Mouse (Mus musculus): ENCODE results near the gene 2010300C02Rik. TPM values are rescaled to one million over a fixed set of nuclear protein-coding genes. Genes with fewer than 3 reads are reported as not detected.

2010300C02Rik gene
- polyA plus RNA-seq, 1 experiment from 2014 or later, result 1.9 TPM

GRCm38 (mm10) chr1:37635716-37636115, 84.2 kb downstream of the 2010300C02Rik start:
- Histone ChIP-seq H3K27ac (no peak overlapping the region), H3K36me3 (no peaks in the 10 kb centered on the region), H3K4me3 (no peak overlapping the region), H3K27me3 (no peaks in the 10 kb centered on the region), H3K9ac (no peak overlapping the region), H3K4me1 (0 out of 2 replicates have a peak, but pooled peaks cover 4% of the 10 kb centered on the region), H3K4me2 (no peak overlapping the region), H3K9me3 (no peaks in the 10 kb centered on the region)
- no peak for ATAC-seq (ENCODE audit: insufficient number of reproducible peaks, insufficient read depth, low FRiP score, low TSS enrichment, low read depth)
- 54% methylated on average over 7 of the region's 7 CpGs for WGBS

GRCm38 (mm10) chr1:37634658-37635057, 85.2 kb downstream of the 2010300C02Rik start:
- Histone ChIP-seq H3K27ac (no peak overlapping the region), H3K4me2 (no peak overlapping the region), H3K27me3 (no peaks in the 10 kb centered on the region), H3K4me1 (0 out of 2 replicates have a peak, but pooled peaks cover 4% of the 10 kb centered on the region), H3K4me3 (no peak overlapping the region), H3K36me3 (no peaks in the 10 kb centered on the region), H3K9ac (no peak overlapping the region), H3K9me3 (no peaks in the 10 kb centered on the region)
- WGBS, result 31% methylated on average over 4 of the region's 4 CpGs
- no peak for ATAC-seq (ENCODE audit: insufficient number of reproducible peaks, insufficient read depth, low FRiP score, low TSS enrichment, low read depth)

GRCm38 (mm10) chr1:37633516-37633915, 86.4 kb downstream of the 2010300C02Rik start:
- Histone ChIP-seq H3K9me3 (no peaks in the 10 kb centered on the region), H3K27ac (no peak overlapping the region), H3K27me3 (no peaks in the 10 kb centered on the region), H3K4me1 (0 out of 2 replicates have a peak, but pooled peaks cover 3% of the 10 kb centered on the region), H3K4me2 (no peak overlapping the region), H3K4me3 (no peak overlapping the region), H3K36me3 (no peaks in the 10 kb centered on the region), H3K9ac (no peak overlapping the region)
- no peak for ATAC-seq (ENCODE audit: insufficient number of reproducible peaks, insufficient read depth, low FRiP score, low TSS enrichment, low read depth)
- 64% methylated on average over 5 of the region's 5 CpGs for WGBS

GRCm38 (mm10) chr1:37632425-37632824, 87.5 kb downstream of the 2010300C02Rik start:
- Histone ChIP-seq H3K27me3 (no peaks in the 10 kb centered on the region), H3K4me2 (no peak overlapping the region), H3K9ac (no peak overlapping the region), H3K9me3 (no peaks in the 10 kb centered on the region), H3K4me1 (0 out of 2 replicates have a peak, but pooled peaks cover 3% of the 10 kb centered on the region), H3K4me3 (no peak overlapping the region), H3K27ac (no peak overlapping the region), H3K36me3 (no peaks in the 10 kb centered on the region)
- ATAC-seq (ENCODE audit: insufficient number of reproducible peaks, insufficient read depth, low FRiP score, low TSS enrichment, low read depth), result no peak
- 88% methylated on average over 8 of the region's 8 CpGs for WGBS

GRCm38 (mm10) chr1:37631456-37631855, 88.4 kb downstream of the 2010300C02Rik start:
- no peaks in the 10 kb centered on the region for H3K9me3 ChIP-seq
- no peaks in the 10 kb centered on the region for H3K36me3 ChIP-seq
- no peak overlapping the region for H3K4me2 ChIP-seq
- 81% methylated on average over 6 of the region's 6 CpGs for WGBS
- H3K27ac ChIP-seq, result no peak overlapping the region
- no peaks in the 10 kb centered on the region for H3K27me3 ChIP-seq
- ATAC-seq (ENCODE audit: insufficient number of reproducible peaks, insufficient read depth, low FRiP score, low TSS enrichment, low read depth), result no peak
- no peak overlapping the region for H3K4me3 ChIP-seq
- H3K9ac ChIP-seq, result no peak overlapping the region
- 0 out of 2 replicates have a peak, but pooled peaks cover 3% of the 10 kb centered on the region for H3K4me1 ChIP-seq

- H3K4me2 ChIP-seq, result no peak overlapping the region
- H3K4me1 ChIP-seq, result 0 out of 2 replicates have a peak, but pooled peaks cover 3% of the 10 kb centered on the region
- 74% methylated on average over 10 of the region's 10 CpGs for WGBS
- no peaks in the 10 kb centered on the region for H3K27me3 ChIP-seq
- ATAC-seq (ENCODE audit: insufficient number of reproducible peaks, insufficient read depth, low FRiP score, low TSS enrichment, low read depth), result no peak
- H3K9ac ChIP-seq, result no peak overlapping the region
- no peaks in the 10 kb centered on the region for H3K36me3 ChIP-seq
- no peak overlapping the region for H3K4me3 ChIP-seq
- H3K9me3 ChIP-seq, result no peaks in the 10 kb centered on the region
- no peak overlapping the region for H3K27ac ChIP-seq
Measured at GRCm38 (mm10) chr1:37630412-37631210, 89.3 kb downstream of the 2010300C02Rik start.

- 93% methylated on average over 5 of the region's 5 CpGs for WGBS
- no peaks in the 10 kb centered on the region for H3K36me3 ChIP-seq
- H3K4me3 ChIP-seq, result no peak overlapping the region
Measured at GRCm38 (mm10) chr1:37629876-37630275, 90.0 kb downstream of the 2010300C02Rik start.

GRCm38 (mm10) chr1:37628749-37629148, 91.1 kb downstream of the 2010300C02Rik start:
- Histone ChIP-seq H3K4me2 (no peak overlapping the region), H3K27ac (no peak overlapping the region), H3K4me3 (no peak overlapping the region), H3K36me3 (no peaks in the 10 kb centered on the region), H3K9ac (no peak overlapping the region), H3K4me1 (0 out of 2 replicates have a peak, but pooled peaks cover 3% of the 10 kb centered on the region), H3K27me3 (no peaks in the 10 kb centered on the region), H3K9me3 (no peaks in the 10 kb centered on the region)
- 70% methylated on average over 6 of the region's 6 CpGs for WGBS
- no peak for ATAC-seq (ENCODE audit: insufficient number of reproducible peaks, insufficient read depth, low FRiP score, low TSS enrichment, low read depth)

More at GRCm38 (mm10) chr1:37629876-37630275, 90.0 kb downstream of the 2010300C02Rik start:
- Histone ChIP-seq H3K27ac (no peak overlapping the region), H3K9ac (no peak overlapping the region), H3K27me3 (no peaks in the 10 kb centered on the region), H3K4me1 (0 out of 2 replicates have a peak, but pooled peaks cover 3% of the 10 kb centered on the region), H3K9me3 (no peaks in the 10 kb centered on the region), H3K4me2 (no peak overlapping the region)
- no peak for ATAC-seq (ENCODE audit: insufficient number of reproducible peaks, insufficient read depth, low FRiP score, low TSS enrichment, low read depth)

- no peaks in the 10 kb centered on the region for H3K27me3 ChIP-seq
- no peak overlapping the region for H3K4me2 ChIP-seq
- H3K36me3 ChIP-seq, result no peaks in the 10 kb centered on the region
- no peak overlapping the region for H3K4me3 ChIP-seq
- ATAC-seq (ENCODE audit: insufficient number of reproducible peaks, insufficient read depth, low FRiP score, low TSS enrichment, low read depth), result no peak
- 84% methylated on average over 17 of the region's 17 CpGs for WGBS
- no peak overlapping the region for H3K27ac ChIP-seq
- H3K9ac ChIP-seq, result no peak overlapping the region
- no peaks in the 10 kb centered on the region for H3K9me3 ChIP-seq
- H3K4me1 ChIP-seq, result 0 out of 2 replicates have a peak, but pooled peaks cover 3% of the 10 kb centered on the region
Measured at GRCm38 (mm10) chr1:37624185-37624584, 95.7 kb downstream of the 2010300C02Rik start.

- Histone ChIP-seq H3K27me3 (no peaks in the 10 kb centered on the region), H3K4me1 (peaks cover under 1% of the 10 kb centered on the region), H3K4me2 (no peak overlapping the region), H3K9me3 (no peaks in the 10 kb centered on the region), H3K36me3 (no peaks in the 10 kb centered on the region), H3K9ac (no peak overlapping the region), H3K4me3 (no peak overlapping the region), H3K27ac (no peak overlapping the region)
- no peak for ATAC-seq (ENCODE audit: insufficient number of reproducible peaks, insufficient read depth, low FRiP score, low TSS enrichment, low read depth)
- 70% methylated on average over 6 of the region's 6 CpGs for WGBS
Measured at GRCm38 (mm10) chr1:37622049-37622448, 97.8 kb downstream of the 2010300C02Rik start.

GRCm38 (mm10) chr1:37619542-37619941, 100.3 kb downstream of the 2010300C02Rik start:
- Histone ChIP-seq H3K4me3 (no peak overlapping the region), H3K27me3 (no peaks in the 10 kb centered on the region), H3K27ac (no peak overlapping the region), H3K9ac (no peak overlapping the region), H3K36me3 (no peaks in the 10 kb centered on the region), H3K4me1 (peaks cover 24% of the 10 kb centered on the region), H3K9me3 (no peaks in the 10 kb centered on the region), H3K4me2 (no peak overlapping the region)
- no peak for ATAC-seq (ENCODE audit: insufficient number of reproducible peaks, insufficient read depth, low FRiP score, low TSS enrichment, low read depth)
- WGBS, result 38% methylated on average over 1 of the region's 1 CpGs

GRCm38 (mm10) chr1:37617047-37617446, 102.8 kb downstream of the 2010300C02Rik start:
- WGBS, result 34% methylated on average over 5 of the region's 5 CpGs
- Histone ChIP-seq H3K9me3 (no peaks in the 10 kb centered on the region), H3K36me3 (no peaks in the 10 kb centered on the region), H3K4me3 (no peak overlapping the region), H3K4me1 (peaks cover 33% of the 10 kb centered on the region), H3K4me2 (no peak overlapping the region), H3K27ac (peak overlapping the region; percentile 24; the same call in 1 of the 2 replicates), H3K27me3 (no peaks in the 10 kb centered on the region), H3K9ac (no peak overlapping the region)
- ATAC-seq (ENCODE audit: insufficient number of reproducible peaks, insufficient read depth, low FRiP score, low TSS enrichment, low read depth), result peak; percentile 22; the same call in 1 of the 2 replicates

Measured in embryonic facial prominence, embryonic 13.5 days (tissue).